Mouse (Mus musculus) spleen, adult 2 months (tissue): ENCODE results near the gene Rreb1.

Experiments used
- CTCF ChIP-seq: fragments of 200-500 bp; IDR thresholded peaks from 2 replicates; pipeline ENCODE4 v1.5.1; 2011; ENCODE audit warnings: mild to moderate bottlenecking, inconsistent platforms; ENCODE audit not compliant: insufficient read depth, insufficient read length, insufficient replicate concordance; ENCODE audit errors: extremely low read depth
- POLR2A ChIP-seq: fragments of 200-500 bp; IDR thresholded peaks from 2 replicates; pipeline ENCODE4 v1.6.1; 2011; ENCODE audit warnings: low read depth, low read length, inconsistent platforms

DNA sequence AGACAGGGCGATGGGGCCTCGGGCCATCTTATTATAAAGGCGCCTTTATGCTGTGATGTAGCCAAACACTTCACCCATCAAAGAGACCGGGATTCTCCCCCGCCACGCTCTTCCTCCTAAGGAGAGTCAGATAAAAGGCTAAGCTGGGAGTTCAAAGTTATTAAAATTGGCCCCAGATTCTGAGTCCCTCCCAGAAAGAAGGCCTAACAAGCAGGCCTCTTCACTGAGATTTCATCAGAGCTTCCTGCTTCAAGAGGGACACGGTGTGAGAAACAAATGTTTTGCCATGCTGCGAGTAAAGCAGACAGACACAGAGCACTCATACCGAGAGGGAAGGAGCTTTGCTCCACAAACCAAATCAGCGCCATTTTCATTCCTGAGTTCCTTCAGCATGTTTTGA, 189.4 kb downstream of the Rreb1 start:
- no peak for TF ChIP-seq CTCF
- no peak for TF ChIP-seq POLR2A
